Mouse (Mus musculus): ENCODE measurements at regions not wholly inside any gene's neighbourhood (a gene's known extent, or its start where the extent isn't known, plus 50 kb on each side); places are given as distances from the start of the nearest gene placed in this dataset.

DNA sequence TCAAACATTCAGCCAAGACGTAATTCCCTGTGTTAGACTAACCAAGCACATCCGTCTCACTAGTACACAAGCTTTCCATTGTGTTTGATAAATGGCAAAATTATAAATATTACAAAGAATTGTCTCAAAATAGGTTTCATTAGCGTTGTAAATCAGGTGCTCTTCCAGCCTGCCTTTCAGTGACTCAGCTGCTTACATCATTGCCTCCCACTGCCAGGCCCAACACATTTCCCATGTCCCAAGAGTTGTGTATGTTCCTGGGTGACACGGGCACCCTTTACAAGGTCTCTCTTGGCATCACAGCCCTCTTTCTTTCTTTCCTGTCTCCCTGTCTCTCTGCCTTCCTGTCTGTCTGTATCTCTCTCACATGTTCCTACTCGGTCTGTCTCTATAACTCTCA lies 189.5 kb upstream of the Afdn start:
- Histone ChIP-seq H3K4me3 (ENCODE audit: insufficient read depth, low read depth, low read length) (no peak overlapping the region), H3K27ac (replicated peaks; ENCODE audit: insufficient read depth, low read depth, low read length) (no peak overlapping the region), H3K27me3 (ENCODE audit: control insufficient read depth, insufficient read depth, low read length) (no peaks in the 10 kb centered on the region), H3K9ac (ENCODE audit: low read depth, low read length) (no peak overlapping the region), H3K79me2 (ENCODE audit: control insufficient read depth, insufficient read depth, low read length) (no peaks in the 10 kb centered on the region), H3K4me1 (ENCODE audit: control insufficient read depth, insufficient read depth, low read length) (no peaks in the 10 kb centered on the region), H3K36me3 (ENCODE audit: control insufficient read depth, insufficient read depth, low read length) (no peaks in the 10 kb centered on the region)
- WGBS: 84% methylated on average over 5 of the region's 5 CpGs
- TF ChIP-seq CTCF (IDR thresholded peaks at IDR 0.05; ENCODE audit: low read depth, low read length) (no peak), POLR2A (IDR thresholded peaks at IDR 0.05; ENCODE audit: extremely low read depth, insufficient read depth, low read length) (no peak)
- no peak for DNase-seq (ENCODE audit: extremely low read depth, low read depth, low spot score)

DNA sequence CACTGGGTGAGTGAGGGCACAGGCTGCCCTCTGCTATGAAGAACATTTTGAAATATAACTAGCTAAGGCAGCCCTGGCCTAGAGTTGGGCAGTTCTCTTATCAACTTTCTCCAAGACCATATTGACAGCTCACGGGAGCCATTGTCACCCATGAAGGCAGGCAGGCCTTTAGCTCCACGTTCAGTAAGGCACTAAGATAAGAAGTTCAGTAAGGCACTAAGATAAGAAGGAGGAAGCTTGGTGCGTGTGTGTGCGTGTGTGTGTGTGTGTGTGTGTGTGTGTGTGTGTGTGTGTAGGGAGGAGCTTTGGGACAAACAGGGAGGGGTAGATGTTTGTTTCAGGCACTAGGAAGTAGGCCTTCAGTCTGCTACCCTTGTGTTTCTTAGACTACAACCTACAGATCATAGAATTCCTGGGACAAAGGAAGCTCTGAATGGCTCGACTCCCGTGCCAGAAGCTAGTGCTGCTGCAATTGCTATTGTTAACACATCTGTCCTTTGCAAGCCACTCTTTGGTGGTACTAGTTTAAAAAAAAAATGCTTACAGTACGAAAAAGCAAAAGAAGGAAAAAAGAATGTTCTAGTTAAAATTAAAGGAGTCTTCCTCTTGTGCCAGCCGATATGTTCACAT lies 188.0 kb upstream of the Afdn start:
- TF ChIP-seq CTCF (IDR thresholded peaks at IDR 0.05; ENCODE audit: low read depth, low read length): no peak
- TF ChIP-seq POLR2A (IDR thresholded peaks at IDR 0.05; ENCODE audit: extremely low read depth, insufficient read depth, low read length): no peak
- no peak overlapping the region for H3K4me3 ChIP-seq (ENCODE audit: insufficient read depth, low read depth, low read length)
- H3K27ac ChIP-seq (replicated peaks; ENCODE audit: insufficient read depth, low read depth, low read length): no peak overlapping the region
- H3K4me1 ChIP-seq (ENCODE audit: control insufficient read depth, insufficient read depth, low read length): no peaks in the 10 kb centered on the region
- 70% methylated on average over 8 of the region's 8 CpGs for WGBS
- no peaks in the 10 kb centered on the region for H3K79me2 ChIP-seq (ENCODE audit: control insufficient read depth, insufficient read depth, low read length)
- no peaks in the 10 kb centered on the region for H3K27me3 ChIP-seq (ENCODE audit: control insufficient read depth, insufficient read depth, low read length)
- no peak overlapping the region for H3K9ac ChIP-seq (ENCODE audit: low read depth, low read length)
- no peak for DNase-seq (ENCODE audit: extremely low read depth, low read depth, low spot score)
- no peaks in the 10 kb centered on the region for H3K36me3 ChIP-seq (ENCODE audit: control insufficient read depth, insufficient read depth, low read length)

DNA sequence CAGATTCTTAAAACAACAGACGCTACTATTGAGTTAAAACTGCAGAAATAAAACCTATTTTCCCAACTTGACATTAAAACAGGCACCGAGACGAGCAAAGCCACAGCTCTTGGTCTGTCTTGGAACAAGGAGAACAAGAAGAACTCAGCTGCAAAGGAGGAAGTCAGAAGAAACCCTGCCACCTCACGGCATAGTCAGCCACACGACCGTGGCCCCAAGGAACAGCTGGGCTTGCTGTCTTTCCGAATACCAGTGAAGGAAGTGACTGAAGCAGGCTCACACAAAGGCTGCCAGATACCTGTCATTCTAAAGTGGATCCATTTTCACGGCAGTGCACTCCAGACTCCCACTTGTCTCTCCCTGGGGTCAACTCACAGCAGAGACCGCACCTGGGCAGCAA lies 187.3 kb upstream of the Afdn start:
- Histone ChIP-seq H3K4me1 (ENCODE audit: control insufficient read depth, insufficient read depth, low read length) (no peaks in the 10 kb centered on the region), H3K79me2 (ENCODE audit: control insufficient read depth, insufficient read depth, low read length) (no peaks in the 10 kb centered on the region), H3K4me3 (ENCODE audit: insufficient read depth, low read depth, low read length) (no peak overlapping the region), H3K9ac (ENCODE audit: low read depth, low read length) (no peak overlapping the region), H3K27ac (replicated peaks; ENCODE audit: insufficient read depth, low read depth, low read length) (no peak overlapping the region), H3K36me3 (ENCODE audit: control insufficient read depth, insufficient read depth, low read length) (no peaks in the 10 kb centered on the region), H3K27me3 (ENCODE audit: control insufficient read depth, insufficient read depth, low read length) (no peaks in the 10 kb centered on the region)
- DNase-seq (ENCODE audit: extremely low read depth, low read depth, low spot score): no peak
- WGBS: 87% methylated on average over 9 of the region's 9 CpGs
- TF ChIP-seq POLR2A (IDR thresholded peaks at IDR 0.05; ENCODE audit: extremely low read depth, insufficient read depth, low read length) (no peak), CTCF (IDR thresholded peaks at IDR 0.05; ENCODE audit: low read depth, low read length) (no peak)

DNA sequence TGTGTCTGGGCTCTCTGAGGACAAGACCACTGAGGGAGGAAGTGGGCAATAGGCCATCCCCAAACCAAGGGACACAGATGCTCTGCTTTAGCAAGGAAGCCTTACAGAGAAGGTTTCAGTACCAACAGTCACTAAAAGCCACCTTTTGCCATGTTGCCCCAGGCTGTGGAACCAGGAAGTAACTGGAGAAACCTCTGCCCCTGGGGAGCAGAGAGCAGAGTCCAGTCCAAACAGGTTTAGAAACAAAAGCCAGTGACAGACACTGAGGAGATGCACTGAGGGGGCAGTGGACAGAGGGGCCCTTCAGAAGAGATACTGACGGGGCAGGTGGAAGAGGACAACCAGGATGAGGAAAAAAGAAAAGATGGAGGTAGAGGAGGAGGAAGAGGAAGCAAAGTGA lies 186.2 kb upstream of the Afdn start:
- DNase-seq (ENCODE audit: extremely low read depth, low read depth, low spot score): no peak
- WGBS: 95% methylated on average over 1 of the region's 1 CpGs
- Histone ChIP-seq H3K79me2 (ENCODE audit: control insufficient read depth, insufficient read depth, low read length) (no peaks in the 10 kb centered on the region), H3K4me3 (ENCODE audit: insufficient read depth, low read depth, low read length) (no peak overlapping the region), H3K27me3 (ENCODE audit: control insufficient read depth, insufficient read depth, low read length) (no peaks in the 10 kb centered on the region), H3K27ac (replicated peaks; ENCODE audit: insufficient read depth, low read depth, low read length) (no peak overlapping the region), H3K4me1 (ENCODE audit: control insufficient read depth, insufficient read depth, low read length) (no peaks in the 10 kb centered on the region), H3K36me3 (ENCODE audit: control insufficient read depth, insufficient read depth, low read length) (no peaks in the 10 kb centered on the region), H3K9ac (ENCODE audit: low read depth, low read length) (no peak overlapping the region)
- TF ChIP-seq POLR2A (IDR thresholded peaks at IDR 0.05; ENCODE audit: extremely low read depth, insufficient read depth, low read length): no peak
- TF ChIP-seq CTCF (IDR thresholded peaks at IDR 0.05; ENCODE audit: low read depth, low read length): no peak

DNA sequence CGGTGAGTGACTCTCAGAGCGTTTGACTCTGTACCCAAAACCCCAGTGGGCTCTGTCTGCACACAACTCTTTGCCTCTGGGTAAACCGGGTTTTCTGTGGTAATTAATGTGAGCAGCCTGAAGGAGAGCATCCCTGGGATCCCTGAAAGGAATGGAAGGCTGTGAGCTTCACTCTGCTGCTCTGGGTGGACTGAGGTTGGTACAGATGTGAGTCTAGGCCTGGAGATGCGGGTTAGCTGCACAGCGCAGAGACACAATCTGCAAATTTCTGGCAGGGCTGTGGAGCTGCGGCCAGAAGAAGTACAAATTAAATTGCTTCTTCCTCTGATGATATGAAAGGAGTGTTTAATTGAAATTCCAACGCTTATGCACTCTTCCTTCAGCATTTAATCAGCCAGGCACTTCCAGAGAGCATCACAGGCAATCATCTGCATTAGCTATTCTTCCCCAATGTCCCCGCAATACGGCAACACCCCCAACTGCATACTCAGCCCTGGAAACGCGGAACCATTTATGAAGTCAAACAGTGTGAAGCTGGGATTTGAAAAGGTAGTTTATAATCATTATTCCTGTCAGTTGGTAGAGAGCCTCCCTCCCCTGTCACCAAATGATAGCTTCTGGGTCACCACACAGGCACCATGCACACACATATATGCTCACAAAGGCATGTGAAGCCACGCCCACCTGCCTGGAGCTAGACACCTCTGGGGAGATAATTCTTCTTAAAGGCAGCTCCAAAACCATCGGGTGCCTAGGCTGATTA lies 185.5 kb upstream of the Afdn start:
- Histone ChIP-seq H3K27ac (replicated peaks; ENCODE audit: insufficient read depth, low read depth, low read length) (no peak overlapping the region), H3K4me3 (ENCODE audit: insufficient read depth, low read depth, low read length) (no peak overlapping the region), H3K27me3 (ENCODE audit: control insufficient read depth, insufficient read depth, low read length) (no peaks in the 10 kb centered on the region), H3K79me2 (ENCODE audit: control insufficient read depth, insufficient read depth, low read length) (no peaks in the 10 kb centered on the region), H3K36me3 (ENCODE audit: control insufficient read depth, insufficient read depth, low read length) (no peaks in the 10 kb centered on the region), H3K9ac (ENCODE audit: low read depth, low read length) (no peak overlapping the region), H3K4me1 (ENCODE audit: control insufficient read depth, insufficient read depth, low read length) (no peaks in the 10 kb centered on the region)
- no peak for DNase-seq (ENCODE audit: extremely low read depth, low read depth, low spot score)
- WGBS: 81% methylated on average over 13 of the region's 13 CpGs
- TF ChIP-seq CTCF (IDR thresholded peaks at IDR 0.05; ENCODE audit: low read depth, low read length) (no peak), POLR2A (IDR thresholded peaks at IDR 0.05; ENCODE audit: extremely low read depth, insufficient read depth, low read length) (no peak)

DNA sequence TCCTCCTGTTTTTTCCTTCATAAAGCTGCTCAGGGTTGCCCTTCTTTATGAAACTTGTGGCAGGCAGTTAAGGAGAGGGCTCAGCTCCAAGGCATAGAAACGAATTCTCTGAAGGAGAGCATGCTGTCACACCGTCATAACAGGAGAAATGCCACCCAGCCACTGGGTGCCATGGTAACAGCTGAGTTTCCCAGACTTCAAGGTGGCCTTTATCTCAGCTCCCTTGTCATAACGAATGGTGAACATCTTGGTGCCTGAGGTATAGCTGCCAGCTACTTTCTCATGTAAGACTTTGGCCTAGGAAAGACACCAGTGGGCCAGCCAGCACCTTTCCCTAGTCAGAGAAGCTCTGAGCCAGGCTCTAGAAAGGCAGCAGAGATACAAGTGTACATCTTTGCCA lies 182.5 kb upstream of the Afdn start:
- WGBS: 84% methylated on average over 3 of the region's 3 CpGs
- H3K36me3 ChIP-seq (ENCODE audit: control insufficient read depth, insufficient read depth, low read length): no peaks in the 10 kb centered on the region
- H3K9ac ChIP-seq (ENCODE audit: low read depth, low read length): no peak overlapping the region
- no peak for TF ChIP-seq POLR2A (IDR thresholded peaks at IDR 0.05; ENCODE audit: extremely low read depth, insufficient read depth, low read length)
- no peak for TF ChIP-seq CTCF (IDR thresholded peaks at IDR 0.05; ENCODE audit: low read depth, low read length)
- peaks cover 5% of the 10 kb centered on the region for H3K4me1 ChIP-seq (ENCODE audit: control insufficient read depth, insufficient read depth, low read length)
- H3K27ac ChIP-seq (replicated peaks; ENCODE audit: insufficient read depth, low read depth, low read length): no peak overlapping the region
- no peak overlapping the region for H3K4me3 ChIP-seq (ENCODE audit: insufficient read depth, low read depth, low read length)
- no peaks in the 10 kb centered on the region for H3K27me3 ChIP-seq (ENCODE audit: control insufficient read depth, insufficient read depth, low read length)
- DNase-seq (ENCODE audit: extremely low read depth, low read depth, low spot score): no peak
- H3K79me2 ChIP-seq (ENCODE audit: control insufficient read depth, insufficient read depth, low read length): no peaks in the 10 kb centered on the region
